In the genomic region with DNA sequence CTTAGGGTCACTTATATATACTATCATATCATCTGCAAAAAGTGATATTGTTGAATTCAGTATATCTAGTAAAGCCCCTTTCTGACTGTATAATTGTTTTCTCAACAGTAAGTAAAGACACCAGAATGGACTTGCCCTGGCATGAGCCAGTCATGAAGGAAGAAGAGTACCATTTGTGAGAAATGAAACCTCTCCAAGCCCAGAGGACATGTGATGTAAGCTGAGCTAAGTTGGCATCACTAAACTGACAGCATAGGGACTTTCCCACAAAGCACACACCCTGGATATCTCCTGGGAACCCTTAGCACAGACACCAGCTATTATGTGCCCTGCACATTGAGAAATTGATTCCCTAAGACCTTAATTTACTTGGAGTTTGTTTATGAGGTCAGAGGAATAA, we compare ENCODE assay signal across 24 mouse cellular contexts. TPM values are rescaled to one million over a fixed set of nuclear protein-coding genes. Genes with fewer than 3 reads are reported as not detected.
"Had no signal": no experiment of that assay in that cellular context is flagged by ENCODE, and none has a peak within 500 bp of the region (broad histone marks: within the 10 kb centered on the region; RNA-seq: fewer than 3 reads in every experiment).

No protein-coding gene starts in this region.

- H3K4me2 ChIP-seq: lung, embryonic 14.5 days; midbrain, embryonic 11.5 days; midbrain, embryonic 13.5 days; midbrain, embryonic 15.5 days; neural tube, embryonic 12.5 days; stomach, embryonic 15.5 days had no signal

- H3K9me3 ChIP-seq: megakaryocyte, embryonic 14.5 days; midbrain, embryonic 13.5 days; midbrain, embryonic 15.5 days; neural tube, embryonic 12.5 days; stomach, embryonic 15.5 days had no signal

- H3K36me3 ChIP-seq: midbrain, embryonic 13.5 days; midbrain, embryonic 15.5 days; neural tube, embryonic 12.5 days; stomach, embryonic 15.5 days had no signal

- H3K4me1 ChIP-seq: megakaryocyte, embryonic 14.5 days; midbrain, embryonic 13.5 days; midbrain, embryonic 15.5 days; neural tube, embryonic 12.5 days; stomach, embryonic 15.5 days had no signal

- H3K27ac ChIP-seq: macrophage; midbrain, embryonic 13.5 days; midbrain, embryonic 15.5 days; neural tube, embryonic 12.5 days; stomach, embryonic 15.5 days; stomach, postnatal 0 days had no signal

- ATAC-seq: midbrain, embryonic 13.5 days; midbrain, embryonic 15.5 days had no signal

- H3K4me3 ChIP-seq: megakaryocyte, embryonic 14.5 days; midbrain, embryonic 13.5 days; midbrain, embryonic 15.5 days; neural tube, embryonic 12.5 days; stomach, embryonic 15.5 days had no signal

- DNase-seq: lung, adult 18-20 months; lung, embryonic 14.5 days; lung, postnatal 10 days; lung, postnatal 36 days; right cerebral cortex, postnatal 14 days; thymus, adult 2 months; thymus, postnatal 25 days; thymus, postnatal 4 days had no signal

- H3K27me3 ChIP-seq: midbrain, embryonic 13.5 days; midbrain, embryonic 15.5 days; neural tube, embryonic 12.5 days; stomach, embryonic 15.5 days had no signal

- H3K9ac ChIP-seq: lung, embryonic 14.5 days; midbrain, embryonic 13.5 days; midbrain, embryonic 15.5 days; neural tube, embryonic 12.5 days; stomach, embryonic 15.5 days had no signal

RNA-seq across cellular contexts. Expression of gene Gjc3, which starts 15.6 kb away (rescaled TPM):
- total RNA-seq: megakaryocyte progenitor cell, adult 5-6 weeks; neutrophil, adult 5-6 weeks had no signal
- polyA plus RNA-seq: lung, embryonic 14.5 days; macrophage; midbrain, embryonic 11.5 days had no signal

RNA-seq across cellular contexts. Expression of gene Cyp3a13, which starts 25.9 kb away (rescaled TPM):
- total RNA-seq: megakaryocyte progenitor cell, adult 5-6 weeks; midbrain, postnatal 0 days; monocyte, adult 5-6 weeks; neutrophil, adult 5-6 weeks had no signal
- polyA plus RNA-seq: macrophage; midbrain, embryonic 11.5 days; midbrain, embryonic 13.5 days; midbrain, embryonic 15.5 days; midbrain, postnatal 0 days; neural tube, embryonic 12.5 days; neural tube, embryonic 14.5 days; spleen, adult 2 months; testis, adult 2 months had no signal

RNA-seq across cellular contexts. Expression of gene Azgp1, which starts 34.0 kb away (rescaled TPM):
- total RNA-seq: megakaryocyte progenitor cell, adult 5-6 weeks; midbrain, postnatal 0 days; monocyte, adult 5-6 weeks; neutrophil, adult 5-6 weeks had no signal
- polyA plus RNA-seq: lung, embryonic 14.5 days; lung, embryonic 16.5 days; macrophage; midbrain, embryonic 11.5 days; midbrain, embryonic 13.5 days; midbrain, embryonic 15.5 days; midbrain, postnatal 0 days; neural tube, embryonic 12.5 days; neural tube, embryonic 14.5 days; spleen, adult 2 months; thymus, adult 2 months had no signal
